Mouse (Mus musculus) bone marrow, adult 2 months (tissue): ENCODE data around the gene Gm49355. TPM values are rescaled to one million over a fixed set of nuclear protein-coding genes. Genes with fewer than 3 reads are reported as not detected.
"Not testable (repeated sequence)": the region's sequence is repeated elsewhere in the genome, so short reads cannot be mapped to it uniquely, and the experiment has no call there.

Source experiments
- H3K27ac ChIP-seq: fragments of 200-500 bp; 2 replicates; pipeline ENCODE4 v1.5.1; 2012; ENCODE audit warnings: low read depth, mild to moderate bottlenecking, control low read depth, inconsistent platforms, low read length; ENCODE audit not compliant: control insufficient read depth, poor library complexity, insufficient read depth
- H3K4me1 ChIP-seq: fragments of 200-500 bp; 2 replicates; pipeline ENCODE4 v1.6.1; 2011; ENCODE audit warnings: low read length; ENCODE audit not compliant: control insufficient read depth, insufficient read depth
- H3K4me3 ChIP-seq: fragments of 200-500 bp; replicated peaks from 2 replicates; pipeline ENCODE3; 2011; ENCODE audit warnings: mild to moderate bottlenecking, low read depth, low read length, control low read depth; ENCODE audit not compliant: control insufficient read depth
- CTCF ChIP-seq: fragments of 200-500 bp; IDR thresholded peaks from 2 replicates; pipeline ENCODE4 v1.5.1; 2011; ENCODE audit warnings: low read length, control low read depth; ENCODE audit not compliant: control insufficient read depth, insufficient read depth
- POLR2A ChIP-seq: fragments of 200-500 bp; IDR thresholded peaks from 2 replicates; pipeline ENCODE4 v1.6.1; 2011; ENCODE audit warnings: low read depth, mild to moderate bottlenecking, control low read depth, low read length, borderline replicate concordance; ENCODE audit not compliant: control insufficient read depth
- WGBS: fragments of 180-500 bp; shearing (Covaris S2); methylation state at CpG from one replicate; pipeline ENCODE4 v1.1.7; 2018; 5-methylcytosine and 5-hydroxymethylcytosine counted together
- polyA plus RNA-seq: library from polyadenylated mRNA; stranded (reverse); fragments of >200 nt; gene quantifications from 2 replicates; pipeline ENCODE4 v1.2.4, GENCODE M21; 2011; ENCODE audit warnings: low replicate concordance; ENCODE audit not compliant: missing spikeins, insufficient read depth, insufficient read length

The Gm49355 gene
- not detected in 2 replicates for polyA plus RNA-seq

- peak within 1 kb of the TSS; percentile 81 for H3K27ac ChIP-seq
These were observed at the start of gene Gm49355 for GRCm38 (mm10) chr14:12283641-12284040. Gene Gm49355 (plus strand): TSS chr14:12283976.

GRCm38 (mm10) chr14:12243726-12244125 lies 40.0 kb upstream of the Gm49355 start:
- WGBS, result 7% methylated on average over 4 of the region's 4 CpGs
- Histone ChIP-seq H3K4me3 (no peak overlapping the region), H3K27ac (no peak overlapping the region), H3K4me1 (no peaks in the 10 kb centered on the region)
- TF ChIP-seq POLR2A, result no peak
- no peak for TF ChIP-seq CTCF

More at GRCm38 (mm10) chr14:12283641-12284040, at the start of gene Gm49355:
- TF ChIP-seq POLR2A (no peak), CTCF (no peak)
- H3K4me1 ChIP-seq, result no peaks in the 10 kb centered on the region
- peak within 1 kb of the TSS; percentile 98 for H3K4me3 ChIP-seq
- WGBS, result 75% methylated on average over 6 of the region's 6 CpGs

DNA sequence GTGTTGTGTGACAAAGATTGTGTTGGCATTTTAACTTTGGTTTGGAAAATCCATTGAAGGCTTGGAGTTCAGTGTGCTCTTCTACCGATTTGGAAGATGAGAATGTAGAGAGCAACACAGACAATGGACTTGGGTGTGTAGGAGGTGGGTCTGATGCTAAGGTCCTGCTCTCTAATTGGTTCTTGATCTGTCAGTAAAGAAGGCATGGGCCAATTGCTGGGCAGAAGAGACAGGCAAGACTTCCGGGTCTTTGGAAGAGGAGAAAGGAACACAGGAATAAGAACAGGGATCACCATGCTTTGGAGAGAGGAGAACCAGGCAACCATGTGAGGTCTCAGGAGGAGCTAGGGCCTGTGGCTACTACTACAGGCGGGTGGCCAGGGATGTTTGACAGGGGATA lies 7.7 kb upstream of the Gm49355 start:
- no peak for TF ChIP-seq POLR2A
- WGBS, result 63% methylated on average over 3 of the region's 3 CpGs
- Histone ChIP-seq H3K4me3 (no peak overlapping the region), H3K4me1 (no peaks in the 10 kb centered on the region), H3K27ac (no peak overlapping the region)

GRCm38 (mm10) chr14:12284141-12284912 lies 551 bp downstream of the Gm49355 start, which contains the start of gene 3830406C13Rik:
Gene 3830406C13Rik (plus strand): TSS chr14:12284173.
- 1% methylated on average over 48 of the region's 48 CpGs for WGBS

DNA sequence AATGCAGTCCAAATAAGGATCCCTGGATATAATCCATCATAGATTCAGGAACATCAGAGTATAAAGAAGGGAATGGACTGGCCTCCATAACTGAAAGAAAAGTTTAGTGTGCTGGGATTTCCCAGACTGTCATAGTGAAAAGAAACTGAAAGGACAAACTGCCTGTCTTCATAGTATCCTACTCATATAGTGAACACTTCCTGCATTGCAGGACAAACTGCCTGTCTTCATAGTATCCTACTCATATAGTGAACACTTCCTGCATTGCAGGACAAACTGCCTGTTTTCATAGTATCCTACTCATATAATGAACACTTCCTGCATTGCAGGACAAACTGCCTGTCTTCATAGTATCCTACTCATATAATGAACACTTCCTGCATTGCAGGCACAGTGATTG lies 6.0 kb downstream of the Gm49355 start:
- H3K27ac ChIP-seq, H3K4me3 ChIP-seq, H3K4me1 ChIP-seq: not testable (repeated sequence)

More at GRCm38 (mm10) chr14:12284141-12284912, 551 bp downstream of the Gm49355 start, which contains the start of gene 3830406C13Rik:
- Histone ChIP-seq H3K4me3 (peak within 1 kb of the TSS; percentile 98), H3K4me1 (no peaks in the 10 kb centered on the region), H3K27ac (peak within 1 kb of the TSS; percentile 81)
- TF ChIP-seq CTCF (no peak), POLR2A (peak; percentile 89)

GRCm38 (mm10) chr14:12296391-12296790 lies 12.6 kb downstream of the Gm49355 start:
- no peak overlapping the region for H3K4me3 ChIP-seq
- TF ChIP-seq CTCF (no peak), POLR2A (no peak)
- 88% methylated on average over 7 of the region's 7 CpGs for WGBS
- no peaks in the 10 kb centered on the region for H3K4me1 ChIP-seq
- no peak overlapping the region for H3K27ac ChIP-seq

GRCm38 (mm10) chr14:12299171-12299570 lies 15.4 kb downstream of the Gm49355 start:
- Histone ChIP-seq H3K4me3 (no peak overlapping the region), H3K4me1 (no peaks in the 10 kb centered on the region), H3K27ac (no peak overlapping the region)
- TF ChIP-seq POLR2A (no peak), CTCF (no peak)

GRCm38 (mm10) chr14:12299654-12300053 lies 15.9 kb downstream of the Gm49355 start:
- TF ChIP-seq CTCF, result no peak
- TF ChIP-seq POLR2A, result no peak

DNA sequence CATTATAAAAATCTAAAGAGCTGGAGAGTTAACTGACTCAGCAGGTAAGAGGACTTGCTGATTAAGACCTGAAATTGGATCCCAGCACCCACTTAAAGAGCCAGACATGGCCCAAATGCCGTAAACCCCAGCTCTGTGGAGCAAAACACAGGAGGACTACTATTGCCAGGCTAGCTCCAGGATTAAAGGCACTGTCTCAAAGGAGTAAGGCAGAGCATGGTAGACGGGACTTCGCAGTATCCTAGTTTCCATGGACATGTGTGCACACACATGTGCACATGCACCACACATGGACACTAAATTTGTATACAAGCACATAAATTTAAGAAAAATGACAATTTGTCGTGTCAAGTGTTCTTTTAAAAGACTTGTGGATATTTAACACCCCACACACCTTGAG lies 16.5 kb downstream of the Gm49355 start:
- Histone ChIP-seq H3K4me1 (no peaks in the 10 kb centered on the region), H3K4me3 (no peak overlapping the region), H3K27ac (no peak overlapping the region)
- TF ChIP-seq POLR2A (no peak), CTCF (no peak)
- 85% methylated on average over 4 of the region's 4 CpGs for WGBS

More at GRCm38 (mm10) chr14:12299654-12300053, 15.9 kb downstream of the Gm49355 start:
- Histone ChIP-seq H3K4me1 (no peaks in the 10 kb centered on the region), H3K4me3 (no peak overlapping the region), H3K27ac (no peak overlapping the region)
- WGBS, result 78% methylated on average over 6 of the region's 6 CpGs

DNA sequence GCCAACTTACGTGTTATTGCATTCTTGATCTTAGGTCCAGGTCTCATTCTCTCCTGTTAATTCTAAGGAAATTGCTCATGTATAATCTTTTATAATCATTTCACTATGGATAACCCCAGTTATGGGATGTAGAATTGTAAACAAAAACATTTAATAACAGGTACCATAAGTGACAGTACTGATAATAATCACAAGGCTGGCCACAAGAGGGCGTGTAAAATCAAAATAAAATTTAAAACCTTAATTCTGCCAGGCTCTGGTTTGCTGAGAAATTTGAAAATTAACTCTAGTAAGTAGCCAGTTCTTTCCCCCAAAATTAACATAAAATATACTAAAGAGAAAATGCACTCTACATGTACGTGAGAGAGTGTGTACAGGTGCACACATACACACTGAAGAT lies 16.9 kb downstream of the Gm49355 start:
- Histone ChIP-seq H3K27ac (no peak overlapping the region), H3K4me1 (no peaks in the 10 kb centered on the region), H3K4me3 (no peak overlapping the region)
- TF ChIP-seq POLR2A (no peak), CTCF (no peak)
- 77% methylated on average over 3 of the region's 3 CpGs for WGBS
